Mouse (Mus musculus): Measurements from ENCODE around the gene Rbks.

Gene Rbks

GRCm38 (mm10) chr5:31696971-31697643, at the start of gene Rbks:
Gene Rbks (minus strand): TSS chr5:31697627.
- DNase-seq (ENCODE audit: low spot score in 2 of 2), result no peak

DNA sequence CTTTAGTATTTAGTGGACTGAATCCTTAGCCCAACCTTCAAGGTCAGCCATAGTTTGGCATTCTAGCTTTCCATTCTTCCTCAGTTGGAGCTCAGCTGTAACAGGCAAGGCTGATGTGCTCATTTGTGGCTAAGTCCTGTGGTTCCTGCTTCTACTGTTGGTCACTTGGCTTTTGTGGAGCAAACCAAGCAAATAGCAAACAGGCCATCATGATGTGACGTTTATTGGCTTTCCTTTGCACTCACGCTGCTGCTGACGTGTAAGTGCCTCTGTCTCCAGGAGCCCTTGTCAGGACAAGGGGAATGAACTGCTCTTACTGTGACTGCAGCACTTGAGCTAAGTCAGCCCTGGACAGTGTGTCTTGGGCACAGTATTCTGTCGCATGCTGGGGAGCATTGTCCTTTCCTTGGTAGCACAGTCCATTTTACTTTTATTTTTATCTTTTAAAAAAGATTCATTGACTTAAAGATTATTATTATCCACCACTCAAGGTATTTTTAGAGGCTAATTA, 45.1 kb upstream of the Rbks start:
- DNase-seq (ENCODE audit: low spot score in 2 of 2), result no peak

- no peak for DNase-seq (ENCODE audit: low spot score in 2 of 2)
Measured at GRCm38 (mm10) chr5:31741931-31742330, 44.5 kb upstream of the Rbks start.

GRCm38 (mm10) chr5:31732644-31733338, 35.4 kb upstream of the Rbks start:
- DNase-seq (ENCODE audit: low spot score in 2 of 2), result no peak

DNA sequence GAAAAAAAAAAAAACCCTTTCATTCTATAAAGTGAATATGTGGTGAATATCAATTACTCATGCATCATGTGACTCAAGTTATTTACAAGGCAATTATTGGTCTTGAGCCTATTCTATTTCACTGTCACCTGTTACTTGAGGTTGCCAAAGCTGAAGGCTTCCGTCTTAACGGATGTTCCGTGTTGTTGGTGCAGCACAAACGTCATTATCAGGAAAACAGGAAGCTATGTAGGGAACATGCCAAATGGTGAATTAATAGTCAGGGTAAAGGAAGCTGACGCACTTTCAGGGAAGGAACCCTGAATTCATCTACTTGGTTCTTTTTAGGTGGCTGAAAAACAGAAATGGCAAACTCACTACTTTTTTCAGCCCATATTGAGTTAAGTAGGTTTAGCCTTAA, 30.0 kb upstream of the Rbks start:
- no peak for DNase-seq (ENCODE audit: low spot score in 2 of 2)

DNA sequence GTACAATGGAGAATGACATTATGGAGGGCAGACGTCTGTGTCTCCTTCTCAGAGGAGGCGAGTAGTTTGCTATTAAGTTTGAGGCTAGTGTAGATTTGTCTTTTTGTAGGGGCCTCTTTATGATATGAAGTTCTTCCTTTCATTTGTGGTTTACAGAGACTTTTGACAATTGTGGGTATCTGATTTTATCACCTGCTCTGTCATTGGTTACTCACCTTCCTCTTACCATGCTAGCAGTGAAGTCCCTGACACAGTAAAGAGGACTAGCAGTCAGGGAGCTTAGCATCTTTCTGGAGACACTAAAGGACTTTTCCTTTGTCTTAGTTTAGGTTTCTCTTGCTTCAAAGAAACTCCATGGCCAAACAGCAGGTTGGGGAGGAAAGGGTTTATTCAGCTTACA, 28.5 kb upstream of the Rbks start:
- no peak for DNase-seq (ENCODE audit: low spot score in 2 of 2)

- no peak for DNase-seq (ENCODE audit: low spot score in 2 of 2)
Measured at GRCm38 (mm10) chr5:31724519-31724918, 27.1 kb upstream of the Rbks start.

- DNase-seq (ENCODE audit: low spot score in 2 of 2), result no peak
Measured at GRCm38 (mm10) chr5:31715486-31716150, 18.2 kb upstream of the Rbks start.

GRCm38 (mm10) chr5:31713841-31714264, 16.4 kb upstream of the Rbks start:
- DNase-seq (ENCODE audit: low spot score in 2 of 2), result no peak

DNA sequence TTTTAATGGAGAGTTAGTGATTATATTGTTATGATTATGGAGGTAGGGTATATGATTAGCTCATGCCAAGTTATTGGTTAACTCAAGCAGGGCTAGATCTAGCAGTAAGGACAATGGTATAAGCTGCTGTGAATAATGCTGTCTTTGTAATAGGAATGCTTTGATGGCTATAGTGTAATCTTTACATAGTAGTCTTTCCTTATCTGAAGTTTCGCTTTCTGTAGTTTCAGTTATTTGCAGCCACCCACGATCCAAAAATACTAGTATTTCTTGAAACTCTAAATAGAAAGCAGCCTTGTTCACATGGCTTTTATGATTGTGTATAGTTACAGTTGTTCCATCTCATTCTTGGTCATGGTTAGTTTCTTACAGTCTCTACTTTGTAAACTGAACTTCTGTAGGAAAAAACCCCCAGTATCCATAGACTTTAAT, 15.9 kb upstream of the Rbks start:
- no peak for DNase-seq (ENCODE audit: low spot score in 2 of 2)

DNA sequence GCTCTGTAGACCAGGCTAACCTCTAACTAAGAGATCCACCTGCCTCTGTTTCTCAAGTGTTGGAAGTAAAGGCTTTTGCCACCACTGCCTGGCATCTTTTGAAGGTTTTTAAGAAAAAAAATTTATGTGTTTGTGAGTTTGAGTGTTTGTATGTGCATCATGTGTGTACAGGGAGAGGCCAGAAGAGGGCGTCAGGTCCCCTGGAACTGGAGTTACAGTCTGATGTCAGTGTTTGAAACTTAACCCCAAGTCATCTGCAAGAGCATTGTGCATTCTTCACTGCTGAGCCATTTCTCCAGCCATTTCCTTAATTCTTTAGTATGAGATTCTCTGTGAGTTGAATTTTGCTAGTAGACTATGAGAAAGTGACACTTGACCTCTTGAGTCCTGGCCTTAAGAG, 12.0 kb upstream of the Rbks start:
- DNase-seq (ENCODE audit: low spot score in 2 of 2), result no peak

DNA sequence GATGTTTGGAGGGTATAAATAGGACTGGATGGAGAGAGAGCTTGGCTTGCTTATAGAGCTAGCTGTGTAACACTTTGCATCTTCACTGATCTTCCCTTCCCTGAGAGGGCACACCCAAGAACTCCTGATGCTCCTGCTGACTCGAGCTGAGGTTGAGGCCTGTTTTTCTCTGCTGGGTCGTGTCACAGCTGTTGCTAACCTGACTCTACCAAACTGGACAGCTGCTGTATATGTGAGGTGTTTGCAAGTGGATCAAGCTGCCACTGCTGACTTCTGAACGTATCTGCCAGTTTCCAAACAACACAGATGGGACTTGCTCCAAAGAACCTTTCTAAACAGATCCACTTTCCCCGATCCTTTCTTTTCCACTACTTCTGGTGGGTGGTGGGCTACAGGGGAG, 9.4 kb upstream of the Rbks start:
- DNase-seq (ENCODE audit: low spot score in 2 of 2), result no peak

DNA sequence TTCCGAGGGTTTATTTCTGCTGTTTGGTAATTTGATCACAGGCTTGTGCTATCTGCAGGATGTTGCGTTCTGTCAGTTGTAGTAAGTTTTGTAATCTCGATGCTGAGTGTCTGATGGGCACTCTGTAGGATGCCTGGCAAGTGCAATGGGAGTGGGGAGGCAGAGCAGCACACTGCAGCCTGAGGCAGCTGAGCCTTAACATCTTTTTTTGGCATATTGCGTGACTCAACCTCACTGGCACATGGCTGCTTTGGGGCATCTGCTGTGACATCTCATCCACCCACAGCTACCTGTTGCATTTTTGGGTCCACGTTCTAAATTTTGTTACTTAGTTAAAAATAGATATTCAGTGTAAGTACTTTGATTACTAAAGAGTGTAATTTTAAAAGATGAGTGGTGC, 7.5 kb upstream of the Rbks start:
- peak; percentile 61 to 84 for DNase-seq (ENCODE audit: low spot score in 2 of 2)

- DNase-seq (ENCODE audit: low spot score in 2 of 2), result no peak
Measured at GRCm38 (mm10) chr5:31699397-31699796, 2.0 kb upstream of the Rbks start.

DNA sequence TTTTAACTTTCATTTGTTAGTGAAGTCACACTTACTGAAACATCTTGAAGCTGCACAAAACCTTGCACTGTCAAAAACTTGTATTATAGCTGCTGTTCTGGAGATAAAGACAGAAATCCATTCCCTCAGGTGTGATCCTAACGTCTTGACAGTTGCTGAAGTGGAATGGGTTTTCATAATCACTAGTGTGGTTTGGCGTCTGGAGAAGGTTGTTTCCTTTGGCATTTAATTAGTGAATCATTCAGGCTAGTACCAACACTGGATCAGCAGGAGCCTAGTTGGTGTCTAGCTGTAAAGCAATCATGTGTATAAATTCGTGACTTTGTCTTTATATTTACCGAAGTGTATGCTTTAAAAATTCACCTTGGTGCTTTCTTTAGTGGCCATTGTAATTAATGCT, 1.5 kb upstream of the Rbks start:
- DNase-seq (ENCODE audit: low spot score in 2 of 2), result no peak

DNA sequence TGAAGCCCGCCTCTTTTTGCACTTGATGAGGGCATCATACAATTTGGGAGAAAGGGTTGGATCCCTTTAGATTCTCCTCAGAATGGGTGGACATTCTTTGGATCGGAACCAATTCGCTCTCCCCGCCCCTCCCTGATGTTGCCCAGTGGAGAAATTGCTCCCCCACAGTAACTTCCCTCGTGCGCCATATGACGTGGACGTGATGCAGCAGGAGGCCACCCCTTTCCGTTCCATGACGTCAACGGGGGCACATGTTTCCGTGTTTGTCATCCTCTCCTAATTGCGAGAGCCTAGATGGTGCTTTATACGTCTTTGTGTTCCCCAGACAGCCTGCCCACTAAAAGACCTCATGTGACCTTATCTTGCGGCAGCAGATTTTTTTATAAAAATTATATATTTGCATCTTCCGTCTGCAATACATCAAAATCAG, 885 bp upstream of the Rbks start:
- peak; percentile 84 for DNase-seq (ENCODE audit: low spot score in 2 of 2)

DNA sequence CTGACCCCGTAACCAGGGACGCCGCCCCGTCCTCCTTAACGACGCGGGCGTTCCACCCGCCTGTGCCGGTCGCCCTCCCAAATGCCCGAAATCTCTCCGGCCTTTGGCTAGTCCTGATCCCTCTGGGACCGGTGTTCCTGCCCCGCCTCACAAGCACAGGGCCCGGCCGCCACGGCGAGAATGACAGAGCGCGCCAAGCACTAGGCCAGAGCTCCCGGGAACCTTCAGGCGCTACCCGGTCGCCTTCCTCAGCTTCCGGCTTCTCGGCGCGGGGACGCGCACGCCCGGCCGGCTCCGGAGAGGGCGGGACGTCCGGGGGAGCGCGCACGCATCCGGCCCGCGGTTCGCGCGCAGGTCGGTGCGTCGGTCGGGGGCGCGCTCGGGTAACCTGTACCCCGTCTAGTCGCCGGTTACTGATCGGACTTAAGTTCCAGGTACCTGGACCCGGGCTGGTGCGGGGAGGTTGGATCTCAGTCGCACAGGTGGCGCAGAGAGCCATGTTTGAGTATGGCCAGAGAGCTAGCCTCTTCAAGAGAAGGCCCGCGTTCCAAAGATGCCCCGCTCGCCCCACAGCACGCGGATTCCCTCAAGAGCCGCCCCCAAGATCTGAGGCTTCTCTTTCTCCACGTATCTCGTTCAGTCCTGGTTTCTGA, 343 bp upstream of the Rbks start, which contains the start of gene Babam2:
Babam2 (plus strand) TSS at position 41 of the 653 bp plus-strand sequence.
- DNase-seq (ENCODE audit: low spot score in 2 of 2), result peak; percentile 82 to 90

DNA sequence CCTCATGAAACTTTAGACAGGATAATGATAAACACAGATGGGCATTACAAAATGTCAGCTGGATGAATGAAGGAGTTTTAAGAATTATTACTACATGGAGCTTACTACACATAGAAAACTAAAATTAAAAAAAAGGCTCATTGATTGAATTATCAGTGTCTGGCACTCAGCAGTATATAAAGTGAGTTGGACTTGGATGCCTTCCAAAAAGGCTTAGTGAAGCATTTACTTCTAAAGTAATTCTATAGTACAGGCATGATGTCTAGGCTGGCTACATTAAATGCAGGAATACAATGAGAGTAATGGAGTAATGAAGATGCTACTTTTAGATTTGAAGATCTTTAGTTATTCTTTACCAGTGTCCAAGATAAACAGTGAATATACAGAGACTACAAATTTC, 4.2 kb downstream of the Rbks start:
- DNase-seq (ENCODE audit: low spot score in 2 of 2), result no peak

DNA sequence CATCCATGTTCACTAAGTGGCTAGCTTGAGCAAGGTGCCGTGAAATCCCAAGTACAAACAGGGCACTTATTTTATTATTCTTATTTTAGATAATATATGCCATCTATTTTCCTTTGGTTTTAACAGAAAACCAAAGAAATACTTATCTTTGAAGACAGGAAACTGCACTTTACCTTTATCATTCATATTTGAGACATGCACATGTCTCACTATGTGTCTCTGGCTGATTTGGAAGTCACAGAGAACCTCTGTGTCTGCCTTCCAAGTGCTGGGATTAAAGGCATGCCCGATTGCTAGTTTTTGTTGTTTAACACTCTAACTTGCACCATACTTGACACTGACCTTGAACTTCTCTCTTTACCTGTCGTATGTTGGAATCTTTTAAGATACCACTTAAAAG, 9.5 kb downstream of the Rbks start:
- DNase-seq (ENCODE audit: low spot score in 2 of 2), result no peak

DNA sequence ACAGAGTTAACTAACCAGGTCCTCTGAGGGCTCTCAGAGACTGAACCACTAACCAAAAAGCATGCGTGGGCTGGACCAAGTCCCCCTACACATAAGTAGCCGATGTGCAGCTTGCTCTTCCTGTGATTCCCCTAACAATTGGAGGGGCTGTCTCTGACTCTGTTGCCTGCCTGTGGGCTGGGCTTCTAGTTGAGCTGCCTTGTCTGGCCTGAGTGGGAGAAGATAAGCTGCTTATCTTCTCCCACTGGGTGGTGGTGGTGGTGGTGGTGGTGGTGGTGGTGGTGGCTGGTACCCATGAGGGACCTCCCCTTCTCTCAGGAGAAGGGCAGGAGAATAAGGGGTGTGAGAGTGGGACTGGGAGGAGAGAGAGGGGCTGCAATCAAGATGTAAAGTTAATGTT, 11.4 kb downstream of the Rbks start:
- no peak for DNase-seq (ENCODE audit: low spot score in 2 of 2)

DNA sequence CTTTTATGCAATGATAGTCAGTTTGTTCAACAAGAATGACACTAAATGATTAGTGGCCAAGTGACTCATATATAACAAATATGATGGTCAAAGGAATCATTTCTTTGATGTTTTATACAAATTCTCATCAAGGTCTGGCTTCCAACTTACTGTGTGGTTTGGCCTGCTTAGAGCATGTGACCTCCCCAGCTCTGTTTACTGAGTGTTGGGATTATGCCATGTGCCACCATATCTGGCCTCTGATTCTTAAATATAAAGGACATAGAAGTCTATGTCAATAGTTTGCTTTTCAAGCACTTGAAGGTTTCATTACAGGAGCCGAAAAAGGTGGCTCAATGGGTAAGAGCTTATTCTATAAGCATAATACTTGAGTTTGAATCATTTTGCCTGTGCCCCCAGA, 15.1 kb downstream of the Rbks start:
- no peak for DNase-seq (ENCODE audit: low spot score in 2 of 2)

- DNase-seq (ENCODE audit: low spot score in 2 of 2), result no peak
Measured at GRCm38 (mm10) chr5:31680183-31680582, 17.2 kb downstream of the Rbks start.

Measured in frontal cortex, postnatal 36 days (tissue).